Mouse (Mus musculus) lung, adult 18-20 months (tissue): ENCODE data around the gene Tpst1.

ENCODE experiments used
- DNase-seq, 2 experiments: peaks; one replicate each; pipeline ENCODE4 v3.0.0; 2022; ENCODE audit warnings: mixed read lengths in 2 of 2

Tpst1 gene

GRCm38 (mm10) chr5:130052955-130053354, 20.2 kb upstream of the Tpst1 start:
- no peak for DNase-seq

- DNase-seq: no peak
These were observed 17.4 kb upstream of the Tpst1 start for GRCm38 (mm10) chr5:130055688-130056087.

- DNase-seq: no peak
These were observed 16.8 kb upstream of the Tpst1 start for GRCm38 (mm10) chr5:130056303-130056702.

- DNase-seq: no peak
These were observed 13.5 kb upstream of the Tpst1 start for GRCm38 (mm10) chr5:130059413-130060328.

- DNase-seq: no peak
These were observed 12.8 kb upstream of the Tpst1 start for GRCm38 (mm10) chr5:130060329-130060665.

- no peak for DNase-seq
These were observed 11.0 kb upstream of the Tpst1 start for GRCm38 (mm10) chr5:130062096-130062495.

- DNase-seq: no peak
These were observed 9.4 kb upstream of the Tpst1 start for GRCm38 (mm10) chr5:130063760-130064159.

GRCm38 (mm10) chr5:130065579-130065978, 7.5 kb upstream of the Tpst1 start:
- no peak for DNase-seq

- DNase-seq: no peak
These were observed 5.3 kb upstream of the Tpst1 start for GRCm38 (mm10) chr5:130067841-130068264.

- peak; percentile 58 to 70 for DNase-seq
These were observed 1.4 kb downstream of the Tpst1 start for GRCm38 (mm10) chr5:130074491-130074890.

- DNase-seq: no peak
These were observed 3.3 kb downstream of the Tpst1 start for GRCm38 (mm10) chr5:130076396-130076795.

- DNase-seq: no peak
These were observed 5.1 kb downstream of the Tpst1 start for GRCm38 (mm10) chr5:130078096-130078833.

- no peak for DNase-seq
These were observed 5.7 kb downstream of the Tpst1 start for GRCm38 (mm10) chr5:130078834-130079156.

- DNase-seq: peak; percentile 93 to 94
These were observed 6.3 kb downstream of the Tpst1 start for GRCm38 (mm10) chr5:130079202-130080050.

GRCm38 (mm10) chr5:130080051-130080681, 7.0 kb downstream of the Tpst1 start:
- DNase-seq: no peak

- no peak for DNase-seq
These were observed 8.2 kb downstream of the Tpst1 start for GRCm38 (mm10) chr5:130081181-130081881.

GRCm38 (mm10) chr5:130082431-130082830, 9.3 kb downstream of the Tpst1 start:
- DNase-seq: no peak

GRCm38 (mm10) chr5:130084271-130084670, 11.1 kb downstream of the Tpst1 start:
- no peak for DNase-seq

- DNase-seq: no peak
These were observed 14.9 kb downstream of the Tpst1 start for GRCm38 (mm10) chr5:130088008-130088407.

- no peak for DNase-seq
These were observed 15.5 kb downstream of the Tpst1 start for GRCm38 (mm10) chr5:130088612-130089011.

- no peak for DNase-seq
These were observed 16.1 kb downstream of the Tpst1 start for GRCm38 (mm10) chr5:130089177-130089576.
